Mouse (Mus musculus): ENCODE measurements around the gene Thap12.

Thap12 gene

GRCm38 (mm10) chr7:98756556-98756955 is 53.7 kb downstream of the Thap12 start:
- no peak for DNase-seq (ENCODE audit: low spot score in 2 of 2)

GRCm38 (mm10) chr7:98760126-98760525 is 57.2 kb downstream of the Thap12 start:
- DNase-seq (ENCODE audit: low spot score in 2 of 2): no peak

GRCm38 (mm10) chr7:98763911-98764310 is 61.0 kb downstream of the Thap12 start:
- DNase-seq (ENCODE audit: low spot score in 2 of 2): no peak

- no peak for DNase-seq (ENCODE audit: low spot score in 2 of 2)
Measured at GRCm38 (mm10) chr7:98767261-98767660, 64.4 kb downstream of the Thap12 start.
